Mouse (Mus musculus) neural tube, embryonic 11.5 days (tissue): ENCODE data around the gene Fam222a. TPM values are rescaled to one million over a fixed set of nuclear protein-coding genes. Genes with fewer than 3 reads are reported as not detected.

Source experiments
- ATAC-seq: fragments of 200-750 bp; cut with Nextera tagmentation; 2 replicates; pipeline ENCODE4 v1.8.0; 2017; ENCODE audit warnings: moderate number of reproducible peaks, mild to moderate bottlenecking, moderate TSS enrichment, moderate library complexity; ENCODE audit not compliant: insufficient read depth, low FRiP score, low TSS enrichment
- DNase-seq: peaks from one replicate; pipeline ENCODE4 v3.0.0-alpha.2; 2015; ENCODE audit warnings: low spot score
- H3K27ac ChIP-seq: fragments of 300-500 bp; sonication (generic); 2 replicates; pipeline ENCODE4 v1.5.1; 2014; ENCODE audit warnings: low read depth, mild to moderate bottlenecking, low read length
- H3K27me3 ChIP-seq: fragments of 300-500 bp; sonication (generic); 2 replicates; pipeline ENCODE4 v1.6.1; 2014; ENCODE audit warnings: mild to moderate bottlenecking, low read length, mixed read lengths; ENCODE audit not compliant: control insufficient read depth, insufficient read depth
- H3K36me3 ChIP-seq: fragments of 300-500 bp; sonication (generic); 2 replicates; pipeline ENCODE4 v1.6.1; 2014; ENCODE audit warnings: mild to moderate bottlenecking, low read length, moderate library complexity, mixed read lengths; ENCODE audit not compliant: control insufficient read depth, insufficient read depth
- H3K4me1 ChIP-seq: fragments of 300-500 bp; sonication (generic); 2 replicates; pipeline ENCODE4 v1.6.1; 2014; ENCODE audit warnings: low read length, mixed read lengths; ENCODE audit not compliant: control insufficient read depth, insufficient read depth
- H3K4me2 ChIP-seq: fragments of 300-500 bp; sonication (generic); 2 replicates; pipeline ENCODE4 v1.6.1; 2014; ENCODE audit warnings: low read depth, mild to moderate bottlenecking, moderate library complexity
- H3K4me3 ChIP-seq: fragments of 300-500 bp; sonication (generic); 2 replicates; pipeline ENCODE4 v1.5.1; 2014; ENCODE audit warnings: low read depth, low read length
- H3K9ac ChIP-seq: fragments of 300-500 bp; sonication (generic); 2 replicates; pipeline ENCODE4 v1.6.1; 2014; ENCODE audit warnings: mild to moderate bottlenecking, low read length
- H3K9me3 ChIP-seq: fragments of 300-500 bp; sonication (generic); 2 replicates; pipeline ENCODE4 v1.6.1; 2016; ENCODE audit warnings: low read length; ENCODE audit not compliant: control insufficient read depth
- WGBS: fragments of 180-500 bp; shearing (Covaris S2); extraction: QIAGEN DNeasy Blood & Tissue Kit; methylation state at CpG from one replicate; pipeline ENCODE4 v1.1.7; 2014; 5-methylcytosine and 5-hydroxymethylcytosine counted together
- polyA plus RNA-seq: library from polyadenylated mRNA; unstranded; fragments of >200 nt; fragmentation: Nextera tagmentation; extraction: Ambion mirVana; gene quantifications from 2 replicates; pipeline ENCODE4 v1.2.1, GENCODE M21; 2014

The Fam222a gene
- polyA plus RNA-seq, 1 experiment from 2014 or later, result 7.5 TPM

DNA sequence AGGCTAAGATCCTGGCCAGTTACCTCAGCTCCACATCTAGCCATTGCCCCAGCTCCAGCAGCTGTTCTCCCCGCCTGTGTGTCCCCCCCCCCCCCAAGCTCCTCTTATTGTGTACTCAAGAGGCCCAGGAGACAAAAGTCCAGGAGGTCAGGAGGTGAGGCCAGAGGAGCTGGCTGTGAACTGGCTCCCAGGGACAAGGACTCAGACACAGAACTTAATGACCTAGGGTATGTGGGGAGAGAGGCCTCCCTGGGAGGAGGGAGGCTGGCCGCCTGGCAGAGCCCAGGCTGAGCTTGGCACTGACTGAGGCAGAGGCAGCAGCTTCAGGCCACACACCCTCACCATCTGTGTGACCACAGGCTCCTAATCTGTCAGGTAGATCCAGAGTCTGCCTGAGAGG lies 5.2 kb downstream of the Fam222a start:
- 0% methylated on average over 2 of the region's 2 CpGs for WGBS
- Histone ChIP-seq H3K4me3 (no peak overlapping the region), H3K9ac (no peak overlapping the region), H3K27ac (0 out of 2 replicates have a peak overlapping the region, but pooled peaks have one; percentile 10), H3K4me2 (peak overlapping the region; percentile 42), H3K4me1 (peaks cover 75% of the 10 kb centered on the region), H3K9me3 (no peaks in the 10 kb centered on the region), H3K27me3 (0 out of 2 replicates have a peak, but pooled peaks cover 2% of the 10 kb centered on the region), H3K36me3 (no peaks in the 10 kb centered on the region)
- DNase-seq (no peak), ATAC-seq (no peak)

DNA sequence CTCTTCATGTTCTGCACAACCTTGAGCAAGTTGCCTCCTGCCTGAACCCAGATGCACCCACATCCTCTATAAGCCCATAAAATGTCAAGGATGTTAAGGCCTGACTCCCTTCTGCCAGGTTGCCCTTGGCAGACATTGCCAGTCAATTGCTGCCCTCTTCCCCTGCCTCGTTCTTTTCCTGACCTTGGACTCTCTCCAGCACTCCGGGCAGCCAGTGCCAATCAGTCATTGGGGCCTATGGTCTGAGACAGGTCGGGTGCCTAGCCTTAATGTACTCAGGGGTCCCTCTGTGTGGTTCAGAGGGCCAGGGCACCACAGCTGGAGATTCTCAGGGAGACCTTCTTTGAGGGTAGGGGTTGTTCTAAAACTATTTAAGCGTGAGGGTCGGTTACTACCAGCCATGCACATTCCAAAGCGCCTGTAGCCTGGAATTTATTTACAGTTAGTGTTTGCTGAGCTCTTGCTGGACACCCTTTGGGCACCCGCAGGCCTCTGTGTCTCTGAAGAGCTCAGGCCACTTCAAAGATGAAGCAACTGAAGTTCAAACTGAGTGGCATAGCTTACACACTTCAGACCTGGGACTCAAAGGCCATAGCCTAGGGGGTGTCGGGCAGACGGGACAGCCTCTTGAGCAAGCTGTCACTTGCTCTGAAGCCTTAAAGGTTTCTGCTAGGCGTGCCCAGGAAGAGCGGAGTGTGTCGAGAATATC lies 6.3 kb downstream of the Fam222a start:
- Histone ChIP-seq H3K27ac (0 out of 2 replicates have a peak overlapping the region, but pooled peaks have one; percentile 20), H3K4me2 (peak overlapping the region; percentile 16; the same call in 1 of the 2 replicates), H3K9me3 (no peaks in the 10 kb centered on the region), H3K4me3 (no peak overlapping the region), H3K36me3 (no peaks in the 10 kb centered on the region), H3K9ac (no peak overlapping the region), H3K27me3 (0 out of 2 replicates have a peak, but pooled peaks cover 2% of the 10 kb centered on the region), H3K4me1 (peaks cover 71% of the 10 kb centered on the region)
- WGBS, result 61% methylated on average over 12 of the region's 12 CpGs
- no peak for DNase-seq
- ATAC-seq, result no peak

DNA sequence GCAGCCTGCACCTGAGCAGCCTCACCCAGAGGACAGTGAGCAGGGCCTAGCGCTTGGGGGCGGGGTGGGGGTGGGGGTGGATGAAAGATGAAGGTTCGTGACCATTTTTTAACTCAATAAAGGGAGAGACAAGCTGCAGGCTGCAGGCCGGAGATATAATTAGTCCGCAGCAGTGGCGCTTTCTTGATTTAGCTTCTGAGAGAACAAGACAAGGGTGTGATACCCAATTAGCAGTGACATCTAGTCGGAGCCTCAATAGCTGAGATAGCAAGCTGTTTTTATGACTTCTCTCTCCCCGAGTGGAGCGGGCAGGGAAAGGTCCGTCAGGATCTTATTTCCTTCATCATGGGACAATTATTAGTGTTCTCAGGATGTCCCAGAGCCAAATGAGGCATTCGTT lies 7.2 kb downstream of the Fam222a start:
- Histone ChIP-seq H3K4me2 (peak overlapping the region; percentile 16; the same call in 1 of the 2 replicates), H3K4me1 (peaks cover 64% of the 10 kb centered on the region), H3K4me3 (no peak overlapping the region), H3K36me3 (no peaks in the 10 kb centered on the region), H3K27ac (peak overlapping the region; percentile 44; the same call in 1 of the 2 replicates), H3K27me3 (0 out of 2 replicates have a peak, but pooled peaks cover 2% of the 10 kb centered on the region), H3K9ac (no peak overlapping the region), H3K9me3 (no peaks in the 10 kb centered on the region)
- 20% methylated on average over 11 of the region's 11 CpGs for WGBS
- no peak for ATAC-seq
- DNase-seq, result no peak

- Histone ChIP-seq H3K4me1 (peaks cover 60% of the 10 kb centered on the region), H3K4me3 (no peak overlapping the region), H3K27me3 (0 out of 2 replicates have a peak, but pooled peaks cover 2% of the 10 kb centered on the region), H3K4me2 (no peak overlapping the region), H3K36me3 (no peaks in the 10 kb centered on the region), H3K27ac (peak overlapping the region; percentile 44; the same call in 1 of the 2 replicates), H3K9me3 (no peaks in the 10 kb centered on the region), H3K9ac (no peak overlapping the region)
- ATAC-seq, result no peak
- DNase-seq, result no peak
- WGBS, result 86% methylated on average over 7 of the region's 7 CpGs
Observed at GRCm38 (mm10) chr5:114575530-114575929, 7.7 kb downstream of the Fam222a start.

- Histone ChIP-seq H3K4me2 (no peak overlapping the region), H3K9ac (no peak overlapping the region), H3K36me3 (no peaks in the 10 kb centered on the region), H3K9me3 (no peaks in the 10 kb centered on the region), H3K4me1 (peaks cover 55% of the 10 kb centered on the region), H3K27me3 (0 out of 2 replicates have a peak, but pooled peaks cover 2% of the 10 kb centered on the region), H3K27ac (no peak overlapping the region), H3K4me3 (no peak overlapping the region)
- ATAC-seq, result no peak
- DNase-seq, result no peak
- 85% methylated on average over 16 of the region's 16 CpGs for WGBS
Observed at GRCm38 (mm10) chr5:114575986-114576605, 8.3 kb downstream of the Fam222a start.

- H3K9ac ChIP-seq, result no peak overlapping the region
- no peak overlapping the region for H3K27ac ChIP-seq
- H3K27me3 ChIP-seq, result no peaks in the 10 kb centered on the region
- no peak for ATAC-seq
- no peak overlapping the region for H3K4me2 ChIP-seq
- no peak for DNase-seq
- 59% methylated on average over 20 of the region's 20 CpGs for WGBS
- peaks cover 46% of the 10 kb centered on the region for H3K4me1 ChIP-seq
- no peaks in the 10 kb centered on the region for H3K9me3 ChIP-seq
- no peaks in the 10 kb centered on the region for H3K36me3 ChIP-seq
- H3K4me3 ChIP-seq, result no peak overlapping the region
Observed at GRCm38 (mm10) chr5:114578361-114578760, 10.5 kb downstream of the Fam222a start.

DNA sequence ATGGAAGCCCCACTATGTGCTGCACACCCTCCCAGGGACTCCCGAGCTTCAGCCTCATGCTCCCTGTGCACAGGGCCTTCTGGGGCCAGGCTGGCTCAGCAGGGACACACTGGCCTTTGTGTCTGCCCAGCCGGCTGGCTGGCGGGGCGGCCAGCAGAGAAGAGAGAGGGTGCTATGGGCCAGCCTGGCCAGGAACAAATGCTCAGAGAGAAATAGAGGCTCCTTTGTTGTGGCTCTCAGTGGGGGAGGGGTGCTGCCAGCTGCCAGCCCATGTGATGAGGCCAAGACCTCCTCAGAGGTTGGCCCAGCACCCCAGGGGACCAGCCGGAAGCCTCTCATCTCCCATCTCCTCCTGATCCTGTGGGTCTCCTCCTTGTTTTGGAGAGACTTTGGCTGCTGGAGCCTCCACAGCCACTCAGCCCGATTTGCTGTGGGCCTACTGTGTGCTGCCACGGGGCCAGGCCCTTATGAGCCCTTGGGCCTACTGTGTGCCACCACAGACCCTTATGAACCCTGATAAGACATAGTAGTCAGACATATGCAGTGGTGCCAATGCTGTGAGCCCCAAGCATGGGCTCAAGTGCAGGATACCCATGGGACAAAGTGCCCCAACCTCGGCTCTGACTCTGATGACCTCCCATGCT lies 12.0 kb downstream of the Fam222a start:
- no peak overlapping the region for H3K4me2 ChIP-seq
- no peak for ATAC-seq
- peaks cover 46% of the 10 kb centered on the region for H3K4me1 ChIP-seq
- DNase-seq, result peak; percentile 58
- peak overlapping the region; percentile 51; the same call in 1 of the 2 replicates for H3K27ac ChIP-seq
- WGBS, result 47% methylated on average over 8 of the region's 8 CpGs
- H3K36me3 ChIP-seq, result no peaks in the 10 kb centered on the region
- no peak overlapping the region for H3K9ac ChIP-seq
- no peak overlapping the region for H3K4me3 ChIP-seq
- no peaks in the 10 kb centered on the region for H3K27me3 ChIP-seq
- H3K9me3 ChIP-seq, result no peaks in the 10 kb centered on the region

DNA sequence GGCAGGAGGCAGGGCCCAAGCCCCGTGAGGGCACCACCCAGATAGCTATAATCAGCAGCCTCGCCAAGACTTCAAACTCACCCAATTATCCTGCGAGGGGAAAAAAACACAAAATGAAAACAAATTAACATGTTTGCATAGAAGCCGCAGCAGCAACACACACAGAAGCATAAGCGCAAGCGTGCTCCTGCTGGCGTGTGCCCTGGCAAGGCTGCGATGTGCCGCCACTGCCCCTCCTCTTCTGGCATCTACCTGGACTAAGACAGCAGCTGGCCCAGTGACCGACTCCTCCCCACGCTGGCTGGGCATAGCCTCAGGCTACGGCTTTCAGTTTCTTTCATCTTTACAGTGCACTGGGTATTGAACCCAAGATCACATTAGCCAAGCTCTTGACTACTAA lies 13.7 kb downstream of the Fam222a start:
- Histone ChIP-seq H3K9me3 (no peaks in the 10 kb centered on the region), H3K9ac (no peak overlapping the region), H3K36me3 (no peaks in the 10 kb centered on the region), H3K27me3 (no peaks in the 10 kb centered on the region), H3K4me2 (no peak overlapping the region), H3K4me3 (no peak overlapping the region), H3K4me1 (peaks cover 47% of the 10 kb centered on the region), H3K27ac (no peak overlapping the region)
- 85% methylated on average over 12 of the region's 12 CpGs for WGBS
- ATAC-seq (no peak), DNase-seq (no peak)
